Mouse (Mus musculus): ENCODE results near the gene Cd4. TPM values are rescaled to one million over a fixed set of nuclear protein-coding genes. Genes with fewer than 3 reads are reported as not detected.

Cd4 gene
- polyA plus RNA-seq, 1 experiment, result 1.3 TPM

Other genes with a start within 250 kb of the Cd4 start
- gene Lpcat3, start 225.2 kb downstream of the Cd4 start, polyA plus RNA-seq (2012; rRNA removed), result 84.5 and 91.6 TPM in 2 replicates
- gene Emg1, start 176.0 kb downstream of the Cd4 start, polyA plus RNA-seq (2012; rRNA removed), result 73.3 and 84.5 TPM in 2 replicates
- gene Phb2, start 175.9 kb downstream of the Cd4 start, polyA plus RNA-seq (2012; rRNA removed), result 111 and 120 TPM in 2 replicates
- gene Ptpn6, start 149.5 kb downstream of the Cd4 start, polyA plus RNA-seq (2012; rRNA removed), result 17.0 and 18.2 TPM in 2 replicates
- 214 and 229 TPM in 2 replicates for gene Grcc10, start 146.8 kb downstream of the Cd4 start, polyA plus RNA-seq (2012; rRNA removed)
- gene Gm45234, start 132.2 kb downstream of the Cd4 start, polyA plus RNA-seq (2012; rRNA removed), result not detected in 2 replicates
- gene Atn1, start 131.7 kb downstream of the Cd4 start, polyA plus RNA-seq (2012; rRNA removed), result 11.3 and 32.9 TPM in 2 replicates
- gene Eno2, start 118.5 kb downstream of the Cd4 start, polyA plus RNA-seq (2012; rRNA removed), result 20.8 and 23.4 TPM in 2 replicates
- 1.2 and 1.4 TPM in 2 replicates for gene Lrrc23, start 108.5 kb downstream of the Cd4 start, polyA plus RNA-seq (2012; rRNA removed)
- 22.3 and 24.4 TPM in 2 replicates for gene Spsb2, start 79.6 kb downstream of the Cd4 start, polyA plus RNA-seq (2012; rRNA removed)
- 322 and 324 TPM in 2 replicates for gene Tpi1, start 73.9 kb downstream of the Cd4 start, polyA plus RNA-seq (2012; rRNA removed)
- gene Usp5, start 58.7 kb downstream of the Cd4 start, polyA plus RNA-seq (2012; rRNA removed), result 68.8 and 73.6 TPM in 2 replicates
- 5.0 and 5.5 TPM in 2 replicates for gene Cdca3, start 58.7 kb downstream of the Cd4 start, polyA plus RNA-seq (2012; rRNA removed)
- 0.21 and 0.32 TPM in 2 replicates for gene Gnb3, start 47.9 kb downstream of the Cd4 start, polyA plus RNA-seq (2012; rRNA removed)
- gene P3h3, start 30.5 kb downstream of the Cd4 start, polyA plus RNA-seq (2012; rRNA removed), result 74.5 and 82.9 TPM in 2 replicates
- gene Gpr162, start 24.2 kb downstream of the Cd4 start, polyA plus RNA-seq (2012; rRNA removed), result 0.94 and 0.99 TPM in 2 replicates
- gene Lag3, start 23.5 kb upstream of the Cd4 start, polyA plus RNA-seq (2012; rRNA removed), result 1.3 and 1.9 TPM in 2 replicates
- 807 and 1,011 TPM in 2 replicates for gene Ptms, start 31.9 kb upstream of the Cd4 start, polyA plus RNA-seq (2012; rRNA removed)
- gene Mlf2, start 43.2 kb upstream of the Cd4 start, polyA plus RNA-seq (2012; rRNA removed), result 273 and 291 TPM in 2 replicates
- 162 and 183 TPM in 2 replicates for gene Cops7a, start 77.3 kb upstream of the Cd4 start, polyA plus RNA-seq (2012; rRNA removed)
- 19.3 and 24.4 TPM in 2 replicates for gene Pianp, start 108.5 kb upstream of the Cd4 start, polyA plus RNA-seq (2012; rRNA removed)
- 42.8 and 43.1 TPM in 2 replicates for gene Zfp384, start 120.9 kb upstream of the Cd4 start, polyA plus RNA-seq (2012; rRNA removed)
- 88.6 and 113 TPM in 2 replicates for gene Ing4, start 151.5 kb upstream of the Cd4 start, polyA plus RNA-seq (2012; rRNA removed)
- 23.5 and 24.7 TPM in 2 replicates for gene Acrbp, start 161.5 kb upstream of the Cd4 start, polyA plus RNA-seq (2012; rRNA removed)
- 2.9 and 4.2 TPM in 2 replicates for gene Lpar5, start 179.7 kb upstream of the Cd4 start, polyA plus RNA-seq (2012; rRNA removed)
- gene Chd4, start 207.8 kb upstream of the Cd4 start, polyA plus RNA-seq (2012; rRNA removed), result 43.1 and 78.9 TPM in 2 replicates
- 23.1 TPM in 2 replicates for gene Nop2, start 243.7 kb upstream of the Cd4 start, polyA plus RNA-seq (2012; rRNA removed)

Data from urinary bladder, adult 2 months (tissue).